Mouse (Mus musculus) cortical plate, adult 2 months (tissue): ENCODE measurements around the gene Hexim2.

Experiments
- CTCF ChIP-seq: fragments of 200-500 bp; IDR thresholded peaks from 2 replicates; pipeline ENCODE4 v1.5.1; 2011; ENCODE audit warnings: mild to moderate bottlenecking, control low read depth, low read length; ENCODE audit not compliant: insufficient read depth; ENCODE audit errors: extremely low read depth
- POLR2A ChIP-seq: fragments of 200-500 bp; IDR thresholded peaks from 2 replicates; pipeline ENCODE4 v1.6.1; 2011; ENCODE audit warnings: mild to moderate bottlenecking, low read length, control low read depth; ENCODE audit not compliant: insufficient read depth; ENCODE audit errors: extremely low read depth

DNA sequence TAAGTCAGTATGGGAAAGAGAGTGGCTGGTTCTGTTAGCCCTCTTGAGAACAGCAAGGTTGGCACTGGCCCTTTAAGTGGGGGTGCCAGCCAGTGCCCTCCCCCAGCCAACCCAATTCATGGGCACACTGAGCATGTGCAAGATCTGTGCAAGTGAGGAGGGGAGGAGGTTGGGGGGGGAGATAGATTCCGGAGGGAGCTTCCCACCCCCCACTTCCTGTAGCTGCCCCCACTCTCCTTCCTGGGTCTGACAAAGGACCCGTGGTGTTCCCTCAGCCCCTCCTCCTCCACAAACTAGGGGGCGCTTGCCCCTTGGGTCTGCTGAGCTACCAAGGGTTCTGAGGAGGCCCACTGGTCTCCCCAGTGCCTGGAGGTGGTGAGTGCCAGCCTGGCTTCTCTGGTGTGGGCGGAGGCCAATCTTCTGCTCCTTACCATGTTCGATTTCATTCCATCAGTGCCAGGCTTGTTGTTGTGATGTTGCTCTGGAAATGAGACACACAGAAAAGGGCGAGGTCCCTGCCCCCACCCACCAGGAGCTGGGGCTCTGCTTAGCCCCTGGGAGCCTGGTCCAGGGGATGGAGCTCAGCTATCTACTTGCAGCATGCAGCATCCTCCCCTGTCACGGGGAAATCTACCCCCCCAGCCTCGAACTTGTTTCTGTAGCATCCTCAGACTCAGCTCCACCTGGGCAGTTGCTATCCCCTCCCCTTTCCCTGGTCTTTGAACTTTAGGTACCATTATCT is 10.4 kb downstream of the Hexim2 start:
- TF ChIP-seq POLR2A (peak; percentile 52; the same call in 1 of the 2 replicates), CTCF (no peak)
